Mouse (Mus musculus): Measurements from ENCODE around the gene Gys1. TPM values are rescaled to one million over a fixed set of nuclear protein-coding genes. Genes with fewer than 3 reads are reported as not detected.

Gene Gys1
- polyA plus RNA-seq, 1 experiment from 2014 or later = 36.0 TPM

DNA sequence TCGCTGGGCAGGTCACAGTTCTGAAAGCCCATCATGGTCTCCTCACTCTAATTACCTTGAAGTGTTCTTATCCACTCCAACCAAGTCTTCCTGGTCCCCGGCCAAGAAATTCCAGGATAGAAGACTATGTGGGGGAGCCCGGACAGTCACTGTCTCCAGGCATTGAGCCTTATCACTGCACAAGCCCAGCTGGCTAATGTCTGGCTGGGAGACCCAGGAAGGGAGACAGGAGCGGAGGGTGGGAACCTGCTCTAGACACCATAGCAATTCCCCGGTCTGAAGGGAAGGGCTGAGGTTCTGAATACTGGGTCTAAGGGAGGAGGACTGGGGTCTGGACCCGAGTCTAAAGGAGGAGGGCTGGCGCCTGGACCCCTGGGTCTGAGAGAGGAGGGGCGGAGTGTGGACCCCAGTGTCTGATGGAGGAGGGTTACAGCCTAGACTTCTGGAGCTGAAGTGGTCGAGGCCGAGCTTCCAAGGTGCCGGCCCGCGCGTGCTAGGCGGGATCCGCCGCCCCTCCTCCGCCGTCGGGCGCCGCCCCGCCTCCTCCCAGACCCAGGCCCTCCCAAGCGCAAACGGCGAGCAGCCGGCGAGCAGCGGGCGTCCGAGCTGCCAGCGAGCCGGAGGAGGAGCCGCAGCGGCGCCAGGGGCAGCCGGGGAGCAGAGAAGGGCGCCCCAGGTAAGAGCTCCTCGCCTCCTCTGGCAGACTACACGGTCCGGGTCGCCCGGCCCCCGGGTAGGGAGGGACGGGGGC, 21.4 kb upstream of the Gys1 start, which contains the start of gene Ntf5:
Gene Ntf5, plus strand, starts transcription at position 583 of the 751 bp plus-strand sequence.
- Histone ChIP-seq H3K27ac (ENCODE audit: low read depth) (peak within 1 kb of the TSS; percentile 73), H3K27me3 (replicated peaks; ENCODE audit: control insufficient read depth, insufficient read depth, low read length) (peaks cover 73% of the 10 kb centered on the region)

DNA sequence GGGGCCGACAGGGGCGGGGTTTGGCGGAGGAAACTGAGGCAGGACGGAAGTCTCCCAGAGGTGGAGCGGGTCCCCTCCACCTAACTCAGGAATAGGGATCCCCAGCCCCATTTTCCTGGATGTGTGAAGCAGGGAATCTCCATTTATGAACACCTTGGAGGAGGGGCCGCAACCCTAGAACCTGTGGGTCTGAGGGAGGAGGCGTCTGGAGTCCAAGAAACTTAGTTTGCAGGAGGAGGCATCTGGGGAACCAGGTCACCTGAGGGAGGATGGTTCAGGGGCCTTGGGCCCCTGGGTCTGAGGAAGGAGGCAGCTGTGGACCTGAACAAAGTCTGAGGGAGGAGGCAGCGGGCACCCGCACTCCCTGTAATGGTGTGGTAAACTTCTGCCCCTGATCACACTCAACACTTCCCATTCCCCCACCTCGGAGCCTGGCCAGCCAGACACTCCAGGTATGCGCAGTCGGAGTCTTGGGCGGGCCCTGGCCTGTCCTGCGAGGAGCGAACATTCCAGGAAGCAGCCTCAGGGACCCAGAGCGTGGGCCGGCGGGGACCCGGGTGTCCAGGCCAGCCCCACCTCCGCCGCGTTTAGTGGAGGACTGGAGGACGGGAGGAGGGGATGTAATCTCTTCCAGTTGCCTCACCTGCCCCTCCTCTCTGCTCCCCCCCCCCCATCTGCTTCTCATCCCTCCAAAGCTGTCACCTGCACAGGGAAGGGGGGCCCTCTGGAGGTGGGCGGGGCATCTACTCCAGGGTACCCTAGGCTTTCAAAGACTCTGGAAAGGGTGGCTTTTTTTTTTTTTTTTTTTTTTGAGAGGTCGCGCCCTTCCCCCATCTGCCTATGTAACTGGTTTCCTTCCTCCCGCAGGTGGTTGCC, 20.5 kb upstream of the Gys1 start:
- H3K4me3 ChIP-seq (ENCODE audit: low read depth, low read length) = peak overlapping the region; percentile 52
- H3K36me3 ChIP-seq (ENCODE audit: control insufficient read depth, insufficient read depth, low read length) = no peaks in the 10 kb centered on the region
- peak overlapping the region; percentile 59 for H3K9ac ChIP-seq (ENCODE audit: low read length)
- 1% methylated on average over 27 of the region's 27 CpGs for WGBS
- H3K4me1 ChIP-seq (replicated peaks; ENCODE audit: control insufficient read depth, insufficient read depth, low read length) = peaks cover 35% of the 10 kb centered on the region
- H3K4me2 ChIP-seq (ENCODE audit: low read length) = peak overlapping the region; percentile 89
- DNase-seq (ENCODE audit: low spot score) (peak; percentile 70), ATAC-seq (replicated peaks; ENCODE audit: low FRiP score, low TSS enrichment, low read depth) (peak; percentile 21; the same call in 1 of the 2 replicates)
- H3K9me3 ChIP-seq (ENCODE audit: control insufficient read depth, low read length) = no peaks in the 10 kb centered on the region
- H3K27ac ChIP-seq (ENCODE audit: low read depth) = peak overlapping the region; percentile 73
- peaks cover 64% of the 10 kb centered on the region for H3K27me3 ChIP-seq (replicated peaks; ENCODE audit: control insufficient read depth, insufficient read depth, low read length)

More for the DNA sequence above, 21.4 kb upstream of the Gys1 start, which contains the start of gene Ntf5:
- DNase-seq (ENCODE audit: low spot score) (peak; percentile 73), ATAC-seq (replicated peaks; ENCODE audit: low FRiP score, low TSS enrichment, low read depth) (peak; percentile 57)
- H3K4me3 ChIP-seq (ENCODE audit: low read depth, low read length) = peak within 1 kb of the TSS; percentile 52
- peaks cover 30% of the 10 kb centered on the region for H3K4me1 ChIP-seq (replicated peaks; ENCODE audit: control insufficient read depth, insufficient read depth, low read length)
- peak within 1 kb of the TSS; percentile 89 for H3K4me2 ChIP-seq (ENCODE audit: low read length)
- H3K9ac ChIP-seq (ENCODE audit: low read length) = peak within 1 kb of the TSS; percentile 59
- H3K36me3 ChIP-seq (ENCODE audit: control insufficient read depth, insufficient read depth, low read length) = no peaks in the 10 kb centered on the region
- no peaks in the 10 kb centered on the region for H3K9me3 ChIP-seq (ENCODE audit: control insufficient read depth, low read length)
- WGBS = under 1% methylated on average over 45 of the region's 45 CpGs

DNA sequence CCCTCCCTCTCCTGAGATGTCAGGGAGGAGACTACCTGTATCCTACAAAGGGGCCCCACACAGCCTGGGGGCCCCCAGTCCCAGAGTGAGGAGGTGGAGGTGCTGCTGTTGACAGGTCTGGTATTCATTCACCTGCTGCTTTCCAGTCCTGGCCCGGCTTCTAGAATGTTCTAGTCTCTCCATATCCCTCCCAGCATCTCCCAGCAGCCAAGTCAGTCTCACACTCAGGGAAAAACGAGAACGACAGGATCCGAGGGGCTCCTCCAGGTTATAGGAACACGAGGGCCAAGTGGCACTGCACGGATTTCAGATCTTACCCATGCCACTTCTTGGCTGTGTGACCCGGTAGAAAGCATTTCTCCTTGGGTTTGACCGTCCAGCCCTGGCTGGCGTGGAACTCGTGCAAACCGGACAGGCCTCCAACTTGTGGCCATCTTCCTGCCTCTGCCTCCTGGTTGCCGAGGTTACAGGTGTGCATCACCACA, 19.9 kb upstream of the Gys1 start:
- no peaks in the 10 kb centered on the region for H3K36me3 ChIP-seq (ENCODE audit: control insufficient read depth, insufficient read depth, low read length)
- H3K4me3 ChIP-seq (ENCODE audit: low read depth, low read length) = no peak overlapping the region
- H3K4me1 ChIP-seq (replicated peaks; ENCODE audit: control insufficient read depth, insufficient read depth, low read length) = peaks cover 35% of the 10 kb centered on the region
- ATAC-seq (replicated peaks; ENCODE audit: low FRiP score, low TSS enrichment, low read depth) (no peak), DNase-seq (ENCODE audit: low spot score) (peak; percentile 59)
- H3K27ac ChIP-seq (ENCODE audit: low read depth) = no peak overlapping the region
- 51% methylated on average over 12 of the region's 12 CpGs for WGBS
- H3K9ac ChIP-seq (ENCODE audit: low read length) = no peak overlapping the region
- H3K9me3 ChIP-seq (ENCODE audit: control insufficient read depth, low read length) = no peaks in the 10 kb centered on the region
- peaks cover 60% of the 10 kb centered on the region for H3K27me3 ChIP-seq (replicated peaks; ENCODE audit: control insufficient read depth, insufficient read depth, low read length)
- no peak overlapping the region; the same call in 1 of the 2 replicates for H3K4me2 ChIP-seq (ENCODE audit: low read length)

DNA sequence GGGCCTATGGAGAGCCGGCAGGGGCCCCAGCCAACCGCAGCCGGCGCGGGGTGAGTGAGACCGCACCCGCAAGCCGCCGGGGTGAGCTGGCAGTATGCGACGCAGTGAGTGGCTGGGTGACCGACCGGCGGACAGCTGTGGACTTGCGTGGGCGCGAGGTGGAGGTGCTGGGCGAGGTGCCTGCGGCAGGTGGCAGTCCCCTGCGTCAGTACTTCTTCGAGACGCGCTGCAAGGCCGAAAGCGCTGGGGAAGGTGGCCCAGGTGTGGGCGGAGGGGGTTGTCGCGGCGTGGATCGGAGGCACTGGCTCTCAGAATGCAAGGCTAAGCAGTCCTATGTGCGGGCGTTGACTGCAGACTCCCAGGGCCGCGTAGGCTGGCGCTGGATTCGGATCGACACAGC, 19.0 kb upstream of the Gys1 start:
- DNase-seq (ENCODE audit: low spot score) (no peak), ATAC-seq (replicated peaks; ENCODE audit: low FRiP score, low TSS enrichment, low read depth) (no peak)
- Histone ChIP-seq H3K4me3 (ENCODE audit: low read depth, low read length) (no peak overlapping the region), H3K9ac (ENCODE audit: low read length) (no peak overlapping the region), H3K9me3 (ENCODE audit: control insufficient read depth, low read length) (no peaks in the 10 kb centered on the region), H3K27me3 (replicated peaks; ENCODE audit: control insufficient read depth, insufficient read depth, low read length) (peaks cover 52% of the 10 kb centered on the region), H3K4me2 (ENCODE audit: low read length) (peak overlapping the region; percentile 34), H3K4me1 (replicated peaks; ENCODE audit: control insufficient read depth, insufficient read depth, low read length) (peaks cover 39% of the 10 kb centered on the region), H3K27ac (ENCODE audit: low read depth) (no peak overlapping the region), H3K36me3 (ENCODE audit: control insufficient read depth, insufficient read depth, low read length) (no peaks in the 10 kb centered on the region)
- 27% methylated on average over 37 of the region's 37 CpGs for WGBS

GRCm38 (mm10) chr7:45417962-45418492, 16.6 kb upstream of the Gys1 start:
- Histone ChIP-seq H3K36me3 (ENCODE audit: control insufficient read depth, insufficient read depth, low read length) (peaks cover 20% of the 10 kb centered on the region), H3K4me1 (replicated peaks; ENCODE audit: control insufficient read depth, insufficient read depth, low read length) (peaks cover 41% of the 10 kb centered on the region), H3K9ac (ENCODE audit: low read length) (no peak overlapping the region; the same call in 1 of the 2 replicates), H3K4me3 (ENCODE audit: low read depth, low read length) (no peak overlapping the region), H3K9me3 (ENCODE audit: control insufficient read depth, low read length) (no peaks in the 10 kb centered on the region), H3K4me2 (ENCODE audit: low read length) (peak overlapping the region; percentile 40), H3K27me3 (replicated peaks; ENCODE audit: control insufficient read depth, insufficient read depth, low read length) (peaks cover 34% of the 10 kb centered on the region), H3K27ac (ENCODE audit: low read depth) (peak overlapping the region; percentile 34)
- DNase-seq (ENCODE audit: low spot score) (peak; percentile 63), ATAC-seq (replicated peaks; ENCODE audit: low FRiP score, low TSS enrichment, low read depth) (peak; percentile 28; the same call in 1 of the 2 replicates)
- WGBS = 9% methylated on average over 13 of the region's 13 CpGs

- Histone ChIP-seq H3K27ac (ENCODE audit: low read depth) (no peak overlapping the region), H3K4me2 (ENCODE audit: low read length) (peak overlapping the region; percentile 16; the same call in 1 of the 2 replicates), H3K36me3 (ENCODE audit: control insufficient read depth, insufficient read depth, low read length) (peaks cover 40% of the 10 kb centered on the region), H3K27me3 (replicated peaks; ENCODE audit: control insufficient read depth, insufficient read depth, low read length) (peaks cover 19% of the 10 kb centered on the region), H3K4me3 (ENCODE audit: low read depth, low read length) (no peak overlapping the region), H3K9me3 (ENCODE audit: control insufficient read depth, low read length) (no peaks in the 10 kb centered on the region), H3K9ac (ENCODE audit: low read length) (no peak overlapping the region), H3K4me1 (replicated peaks; ENCODE audit: control insufficient read depth, insufficient read depth, low read length) (peaks cover 34% of the 10 kb centered on the region)
- peak; percentile 64 for DNase-seq (ENCODE audit: low spot score)
- ATAC-seq (replicated peaks; ENCODE audit: low FRiP score, low TSS enrichment, low read depth) = 0 out of 2 replicates have a peak, but pooled peaks have one; percentile 14
- 11% methylated on average over 27 of the region's 27 CpGs for WGBS
These were observed 14.6 kb upstream of the Gys1 start for GRCm38 (mm10) chr7:45419859-45420614.

DNA sequence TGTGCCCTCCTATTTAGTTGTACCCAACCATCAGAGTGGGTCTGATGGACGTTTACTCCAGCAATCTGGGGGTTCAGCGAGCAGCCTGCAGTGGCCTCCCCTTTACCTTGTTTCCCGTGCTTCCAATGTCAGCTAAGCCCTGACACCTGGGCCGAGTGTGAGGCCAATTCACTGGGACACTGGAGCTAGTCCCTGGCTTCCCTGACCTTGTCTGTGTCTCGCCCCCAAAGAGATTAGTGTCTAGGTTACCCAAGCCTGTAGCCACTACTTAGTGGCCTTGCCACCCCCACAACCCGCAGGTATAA, 14.1 kb upstream of the Gys1 start, which contains the start of gene Lhb:
Gene Lhb, plus strand, starts transcription at position 206 of the 305 bp plus-strand sequence.
- no peak within 1 kb of the TSS for H3K27ac ChIP-seq (ENCODE audit: low read depth)
- DNase-seq (ENCODE audit: low spot score) (no peak), ATAC-seq (replicated peaks; ENCODE audit: low FRiP score, low TSS enrichment, low read depth) (no peak)
- WGBS = 53% methylated on average over 6 of the region's 6 CpGs
- peaks cover 14% of the 10 kb centered on the region for H3K27me3 ChIP-seq (replicated peaks; ENCODE audit: control insufficient read depth, insufficient read depth, low read length)
- peak within 1 kb of the TSS; percentile 16; the same call in 1 of the 2 replicates for H3K4me2 ChIP-seq (ENCODE audit: low read length)
- H3K4me1 ChIP-seq (replicated peaks; ENCODE audit: control insufficient read depth, insufficient read depth, low read length) = peaks cover 30% of the 10 kb centered on the region
- no peak within 1 kb of the TSS for H3K9ac ChIP-seq (ENCODE audit: low read length)
- no peak within 1 kb of the TSS for H3K4me3 ChIP-seq (ENCODE audit: low read depth, low read length)
- H3K9me3 ChIP-seq (ENCODE audit: control insufficient read depth, low read length) = no peaks in the 10 kb centered on the region
- H3K36me3 ChIP-seq (ENCODE audit: control insufficient read depth, insufficient read depth, low read length) = peaks cover 46% of the 10 kb centered on the region

Measured in intestine, embryonic 14.5 days (tissue).